ENCODE assay signal across 8 mouse cellular contexts in genomic region chr9:56505793-56506755, GRCm38 (mm10).
DNase-seq lines count a peak whose midpoint lies in the region; ATAC-seq lines count a peak whose summit lies in the region.

No protein-coding gene starts in this region.

- peak; percentile 92 to 98 for DNase-seq in adrenal gland, adult (ENCODE audit: inconsistent age in 2 of 2, low spot score in 1 of 2)
- DNase-seq in embryo, embryonic 10.5 days (ENCODE audit: low spot score), result peak; percentile 95
- peak; percentile 94 for DNase-seq in gastrocnemius, postnatal 14 days
- peak; percentile 88 to 92 for DNase-seq in left cerebral cortex, postnatal 10 days (ENCODE audit: extremely low spot score in 1 of 2, low spot score in 2 of 2)
- DNase-seq in right cerebral cortex, postnatal 25 days, result peak; percentile 87
- DNase-seq in urinary bladder, postnatal 4 days (ENCODE audit: low spot score in 2 of 2), result peak; percentile 91 to 95

- ATAC-seq in inflammation-experienced regulatory T-cells, adult 6 months, result peak; percentile 91
- ATAC-seq in megakaryocyte-erythroid progenitor cell, adult 5-6 weeks (replicated peaks; ENCODE audit: low FRiP score, low TSS enrichment, poor library complexity, severe bottlenecking), result peak; percentile 88

- intact Hi-C loops in gastrocnemius, postnatal 14 days (cut with DNase I; ENCODE audit: low total_unique reads), result loop anchor here (5.0 kb wide), 1 partner anchor 89 kb away; the partner anchor contains the start of genes Hmg20a and Peak1
- intact Hi-C loops in left cerebral cortex, postnatal 10 days (cut with DNase I), result loop anchor here (2.0 to 10.0 kb wide), 3 partner anchors 89 to 291 kb away; no protein-coding TSS in a partner anchor

Comparison
In these comparisons a context has a peak if more than half of its experiments do, and no peak if none do; other contexts are left out.
1. Peak in every context shown above with its lines: DNase-seq and ATAC-seq.